8 mouse cellular contexts compared by ENCODE assay signal in the genomic region with DNA sequence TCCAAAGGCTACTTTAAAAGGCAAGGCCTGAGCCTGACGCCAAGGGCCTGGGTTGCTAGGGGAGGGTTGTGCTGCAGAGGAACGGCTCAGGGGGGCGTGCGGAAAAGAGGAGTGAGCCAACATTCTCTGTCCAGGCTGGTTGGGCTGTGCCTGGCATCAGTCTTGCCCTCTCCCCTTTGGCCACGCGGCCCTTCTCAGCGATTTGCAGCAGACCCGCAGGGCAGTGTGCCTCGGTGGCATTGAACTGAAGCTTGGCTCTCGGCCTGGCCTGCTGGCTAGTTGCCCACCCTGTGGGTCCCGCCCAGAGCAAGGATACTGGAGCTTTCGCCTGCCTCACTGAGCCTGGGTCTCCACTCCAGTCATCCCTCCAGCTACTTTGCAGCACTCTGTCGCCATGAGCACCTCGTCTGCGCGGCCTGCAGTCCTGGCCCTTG. TPM values are rescaled to one million over a fixed set of nuclear protein-coding genes. Genes with fewer than 3 reads are reported as not detected.
DNase-seq lines count a peak whose midpoint lies in the region; ATAC-seq and TF ChIP-seq lines count a peak whose summit lies in the region.

A gene (plus strand): TSS at position 112 of the 434 bp plus-strand sequence.

- 0 out of 2 replicates have a peak within 1 kb of the TSS, but pooled peaks have one; percentile 16 for H3K4me2 ChIP-seq in hindbrain, embryonic 15.5 days

- TF ChIP-seq CTCF in G1E (IDR thresholded peaks at IDR 0.05; ENCODE audit: low read depth, low read length): no peak
- no peak for TF ChIP-seq CTCF in left cerebral cortex, adult 2 months (IDR thresholded peaks at IDR 0.05)

- H3K9ac ChIP-seq in hindbrain, embryonic 15.5 days: no peak within 1 kb of the TSS

- 0 out of 2 replicates have a peak, but pooled peaks cover 3% of the 10 kb centered on the region for H3K9me3 ChIP-seq in G1E (replicated peaks)
- peaks cover 5% of the 10 kb centered on the region; the same call in 1 of the 2 replicates for H3K9me3 ChIP-seq in hindbrain, embryonic 15.5 days

- ATAC-seq in G1E (ENCODE audit: extremely low read depth, insufficient number of reproducible peaks, low FRiP score, poor library complexity, severe bottlenecking): no peak
- ATAC-seq in hindbrain, embryonic 15.5 days (ENCODE audit: low FRiP score, low read depth): peak; percentile 96

- intact Hi-C loops in left cerebral cortex, adult 2 months (cut with DNase I): loop anchor here (10.0 kb wide), 3 partner anchors 96 to 596 kb away; a partner anchor contains a TSS

- peak within 1 kb of the TSS; percentile 2; the same call in 1 of the 2 replicates for H3K4me3 ChIP-seq in G1E (ENCODE audit: low read depth, low read length)
- H3K4me3 ChIP-seq in hindbrain, embryonic 15.5 days: no peak within 1 kb of the TSS
- H3K4me3 ChIP-seq in left cerebral cortex, adult 2 months: no peak within 1 kb of the TSS

- WGBS in hindbrain, embryonic 15.5 days: 43% methylated on average over 16 of the region's 16 CpGs

- peaks cover 3% of the 10 kb centered on the region; the same call in 1 of the 2 replicates for H3K4me1 ChIP-seq in G1E (ENCODE audit: insufficient read depth, low read depth, low read length)
- H3K4me1 ChIP-seq in hindbrain, embryonic 15.5 days (replicated peaks): peaks cover 11% of the 10 kb centered on the region

- no peaks in the 10 kb centered on the region for H3K36me3 ChIP-seq in G1E (replicated peaks)
- no peaks in the 10 kb centered on the region for H3K36me3 ChIP-seq in hindbrain, embryonic 15.5 days

- peaks cover 11% of the 10 kb centered on the region for H3K27me3 ChIP-seq in G1E (ENCODE audit: insufficient read depth, low read length)
- no peaks in the 10 kb centered on the region for H3K27me3 ChIP-seq in hindbrain, embryonic 15.5 days

- DNase-seq in G1E (ENCODE audit: low spot score): no peak
- peak; percentile 85 to 86 for DNase-seq in adrenal gland, postnatal 36 days
- DNase-seq in frontal cortex, postnatal 10 days (ENCODE audit: low spot score in 2 of 2): peak; percentile 70 to 71
- DNase-seq in left cerebral cortex, adult 2 months (ENCODE audit: extremely low spot score in 1 of 2, low spot score in 2 of 2): peak; percentile 52 to 63
- peak; percentile 70 for DNase-seq in ovary, adult 18-20 months (ENCODE audit: low spot score)
- DNase-seq in thymus, adult 18-20 months: no peak
- DNase-seq in thymus, postnatal 4 days: no peak

- no peak within 1 kb of the TSS for H3K27ac ChIP-seq in hindbrain, embryonic 15.5 days (replicated peaks)
- no peak within 1 kb of the TSS for H3K27ac ChIP-seq in left cerebral cortex, adult 2 months

RNA-seq across cellular contexts. Expression of the gene that starts here (rescaled TPM):
- total RNA-seq in G1E (2014; fragmentation: Nextera tagmentation) (not detected in 2 replicates), G1E (2017) (0.16 TPM in 1 of 2 replicates, not detected in the other)
- not detected in 2 replicates for polyA plus RNA-seq in G1E (2012)
- total RNA-seq in adrenal gland, postnatal 36 days (2021): 100 to 1,000 TPM; 187 to 227 TPM
- 39.5 and 47.7 TPM in 2 replicates for polyA plus RNA-seq in hindbrain, embryonic 15.5 days (2015; fragmentation: Nextera tagmentation; extraction: Ambion mirVana)
- 1 to 10 TPM; 2.3 to 2.9 TPM for total RNA-seq in left cerebral cortex, adult 2 months (2021)

Comparison
In these comparisons a context has a peak if more than half of its experiments do, and no peak if none do; other contexts are left out.
1. RNA of the gene that starts here (total RNA-seq): 187 to 227 TPM in adrenal gland, postnatal 36 days; 2.3 to 2.9 TPM in left cerebral cortex, adult 2 months and 0.16 TPM in G1E; every median in the first group is over 10 times any median in the second.
2. RNA of the gene that starts here (polyA plus RNA-seq): 39.5 to 47.7 TPM in hindbrain, embryonic 15.5 days; not detected in G1E; every median in the first group is over 10 times any median in the second.
3. DNase-seq: peak in adrenal gland, postnatal 36 days (2 of 2), frontal cortex, postnatal 10 days (2 of 2), left cerebral cortex, adult 2 months (2 of 2) and ovary, adult 18-20 months (single experiment); none in G1E (single experiment), thymus, adult 18-20 months (0 of 2) and thymus, postnatal 4 days (single experiment).